Mouse (Mus musculus) forebrain, embryonic 11.5 days (tissue): ENCODE results near the gene Cend1. TPM values are rescaled to one million over a fixed set of nuclear protein-coding genes. Genes with fewer than 3 reads are reported as not detected.

Source experiments
- ATAC-seq: fragments of 200-750 bp; cut with Nextera tagmentation; replicated peaks from 2 replicates; pipeline ENCODE4 v1.8.0; 2017; ENCODE audit warnings: moderate TSS enrichment; ENCODE audit not compliant: low FRiP score
- DNase-seq: peaks from one replicate; pipeline ENCODE4 v3.0.0-alpha.2; 2017; ENCODE audit warnings: low spot score
- H3K27ac ChIP-seq: fragments of 300-500 bp; sonication (generic); 2 replicates; pipeline ENCODE4 v1.5.1; 2014; ENCODE audit warnings: low read depth, low read length
- H3K27me3 ChIP-seq: fragments of 300-500 bp; sonication (generic); 2 replicates; pipeline ENCODE4 v1.6.1; 2014; ENCODE audit warnings: mild to moderate bottlenecking, low read length, mixed read lengths; ENCODE audit not compliant: control insufficient read depth, insufficient read depth
- H3K36me3 ChIP-seq: fragments of 300-500 bp; sonication (generic); 2 replicates; pipeline ENCODE4 v1.6.1; 2014; ENCODE audit warnings: mild to moderate bottlenecking, low read length, moderate library complexity, mixed read lengths; ENCODE audit not compliant: control insufficient read depth, insufficient read depth
- H3K4me1 ChIP-seq: fragments of 300-500 bp; sonication (generic); replicated peaks from 2 replicates; pipeline ENCODE4 v1.6.1; 2014; ENCODE audit warnings: low read length, mixed read lengths; ENCODE audit not compliant: control insufficient read depth, insufficient read depth
- H3K4me2 ChIP-seq: fragments of 300-500 bp; sonication (generic); 2 replicates; pipeline ENCODE4 v1.6.1; 2014; ENCODE audit warnings: low read depth, mild to moderate bottlenecking, low read length, moderate library complexity, mixed read lengths; ENCODE audit not compliant: severe bottlenecking
- H3K4me3 ChIP-seq: fragments of 300-500 bp; sonication (generic); 2 replicates; pipeline ENCODE4 v1.5.1; 2014; ENCODE audit warnings: low read depth, low read length
- H3K9ac ChIP-seq: fragments of 300-500 bp; sonication (generic); 2 replicates; pipeline ENCODE4 v1.6.1; 2014; ENCODE audit warnings: low read length
- H3K9me3 ChIP-seq: fragments of 300-500 bp; sonication (generic); 2 replicates; pipeline ENCODE4 v1.6.1; 2016; ENCODE audit warnings: low read length, mixed read lengths; ENCODE audit not compliant: control insufficient read depth
- WGBS: fragments of 180-500 bp; shearing (Covaris S2); extraction: QIAGEN DNeasy Blood & Tissue Kit; methylation state at CpG from one replicate; pipeline ENCODE4 v1.1.7; 2014; 5-methylcytosine and 5-hydroxymethylcytosine counted together
- polyA plus RNA-seq: library from polyadenylated mRNA; unstranded; fragments of >200 nt; fragmentation: Nextera tagmentation; extraction: Ambion mirVana; gene quantifications from 2 replicates; pipeline ENCODE4 v1.2.1, GENCODE M21; 2014

The Cend1 gene
- polyA plus RNA-seq, 1 experiment from 2014 or later: 4.1 TPM

DNA sequence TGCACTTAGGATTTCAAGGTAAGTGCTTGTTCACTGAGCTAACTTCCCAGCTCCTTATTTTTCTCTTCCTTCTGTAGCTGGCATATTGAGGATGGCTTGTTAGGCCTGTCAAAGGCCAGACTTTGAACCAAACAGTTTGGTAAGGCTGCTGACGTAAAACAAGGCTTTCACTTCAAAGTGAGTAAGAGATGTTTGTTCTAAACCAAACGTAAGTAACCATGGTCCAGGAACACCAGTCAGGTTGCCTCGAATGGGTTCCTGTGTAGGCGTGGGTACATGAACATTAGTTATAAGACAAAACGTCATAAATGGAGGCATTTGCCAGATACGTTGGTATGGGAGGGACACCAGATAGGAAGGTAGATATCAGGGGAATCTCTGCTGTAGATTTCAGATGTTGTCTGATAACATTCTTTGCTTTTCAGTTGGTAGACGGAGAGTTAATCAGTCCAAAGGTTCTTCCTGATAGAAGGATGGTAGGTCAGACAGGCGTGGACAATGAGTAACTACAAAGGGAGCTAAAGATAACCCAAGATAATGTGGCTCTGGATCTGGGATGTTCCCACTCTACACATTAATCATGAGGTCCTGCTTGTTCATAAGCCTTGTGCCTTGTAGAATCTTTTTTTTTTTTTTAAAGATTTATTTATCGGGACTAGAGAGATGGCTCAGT, 9.1 kb downstream of the Cend1 start:
- Histone ChIP-seq H3K4me2 (no peak overlapping the region), H3K9me3 (no peaks in the 10 kb centered on the region), H3K36me3 (no peaks in the 10 kb centered on the region), H3K4me3 (no peak overlapping the region), H3K27me3 (no peaks in the 10 kb centered on the region), H3K4me1 (no peaks in the 10 kb centered on the region), H3K9ac (no peak overlapping the region), H3K27ac (no peak overlapping the region)
- DNase-seq (no peak), ATAC-seq (no peak)
- WGBS: 87% methylated on average over 9 of the region's 9 CpGs

GRCm38 (mm10) chr7:141418970-141419369, 10.3 kb downstream of the Cend1 start:
- DNase-seq (no peak), ATAC-seq (no peak)
- Histone ChIP-seq H3K9me3 (no peaks in the 10 kb centered on the region), H3K4me1 (no peaks in the 10 kb centered on the region), H3K9ac (no peak overlapping the region), H3K4me3 (no peak overlapping the region), H3K36me3 (no peaks in the 10 kb centered on the region), H3K27ac (no peak overlapping the region), H3K27me3 (no peaks in the 10 kb centered on the region), H3K4me2 (no peak overlapping the region)
- 78% methylated on average over 7 of the region's 7 CpGs for WGBS

DNA sequence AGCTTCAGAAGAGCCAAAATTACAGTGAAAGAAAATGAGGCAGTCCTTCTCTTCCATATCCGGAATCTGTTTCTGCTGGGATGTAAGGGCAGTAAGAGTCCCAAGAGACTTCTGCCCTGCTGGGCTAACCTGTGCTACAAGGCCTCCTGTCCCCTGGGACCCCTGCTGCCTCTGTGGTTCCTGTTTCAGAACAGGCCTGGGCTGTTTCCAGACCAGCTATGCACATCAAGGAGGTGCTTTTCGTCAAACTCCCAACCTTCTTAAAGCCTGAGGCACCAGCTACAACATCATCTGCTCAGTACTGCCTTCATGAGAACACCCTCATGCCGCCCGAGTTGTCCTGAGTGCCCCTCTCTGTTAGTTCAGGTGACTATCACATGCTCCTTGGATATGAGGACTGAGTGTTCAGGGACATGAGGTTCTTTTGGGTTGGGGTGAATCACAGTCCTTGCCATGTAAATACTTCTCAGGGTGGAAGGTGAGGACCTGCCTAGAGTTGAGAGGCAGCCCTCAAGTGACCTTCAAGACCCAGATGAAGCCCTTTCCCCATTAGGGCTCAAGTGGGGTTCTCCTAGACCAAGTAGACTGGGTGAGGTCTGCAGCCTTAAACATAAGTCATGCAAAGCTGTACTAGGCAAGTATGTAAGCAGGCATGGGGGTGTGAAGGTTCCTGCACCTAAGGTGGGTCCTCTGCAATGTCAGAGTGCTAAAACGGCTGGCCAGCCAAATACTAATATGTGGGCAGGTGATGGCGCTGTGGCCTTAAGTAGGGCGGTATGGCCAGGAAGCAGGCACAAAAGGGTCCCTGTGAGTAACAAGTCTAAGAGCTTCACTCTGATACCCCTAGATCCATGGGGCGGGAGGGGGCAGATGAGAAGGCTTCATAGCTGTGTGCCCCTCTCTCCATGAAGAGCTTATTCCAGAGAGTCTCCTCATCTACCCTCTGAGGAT, 11.3 kb downstream of the Cend1 start:
- peak; percentile 32 for DNase-seq
- Histone ChIP-seq H3K27me3 (no peaks in the 10 kb centered on the region), H3K4me2 (no peak overlapping the region), H3K4me3 (no peak overlapping the region), H3K4me1 (0 out of 2 replicates have a peak, but pooled peaks cover 3% of the 10 kb centered on the region), H3K27ac (no peak overlapping the region), H3K9me3 (no peaks in the 10 kb centered on the region), H3K9ac (no peak overlapping the region), H3K36me3 (no peaks in the 10 kb centered on the region)
- ATAC-seq: no peak
- WGBS: 71% methylated on average over 8 of the region's 8 CpGs

GRCm38 (mm10) chr7:141416144-141416841, 13.0 kb downstream of the Cend1 start:
- no peak overlapping the region for H3K27ac ChIP-seq
- H3K4me2 ChIP-seq: no peak overlapping the region
- H3K9ac ChIP-seq: no peak overlapping the region
- H3K27me3 ChIP-seq: no peaks in the 10 kb centered on the region
- 79% methylated on average over 6 of the region's 6 CpGs for WGBS
- no peak for ATAC-seq
- no peaks in the 10 kb centered on the region for H3K9me3 ChIP-seq
- H3K4me3 ChIP-seq: no peak overlapping the region
- no peaks in the 10 kb centered on the region for H3K36me3 ChIP-seq
- DNase-seq: peak; percentile 28
- H3K4me1 ChIP-seq: 0 out of 2 replicates have a peak, but pooled peaks cover 3% of the 10 kb centered on the region

GRCm38 (mm10) chr7:141413809-141414584, 15.3 kb downstream of the Cend1 start, which contains the start of gene Gatd1:
TSS of gene Gatd1 (minus strand) at chr7:141414136.
- 0 out of 2 replicates have a peak, but pooled peaks cover 3% of the 10 kb centered on the region for H3K4me1 ChIP-seq
- peak; percentile 100 for DNase-seq
- peak within 1 kb of the TSS; percentile 83 for H3K9ac ChIP-seq
- peak within 1 kb of the TSS; percentile 59; the same call in 1 of the 2 replicates for H3K27ac ChIP-seq
- H3K9me3 ChIP-seq: no peaks in the 10 kb centered on the region
- under 1% methylated on average over 56 of the region's 56 CpGs for WGBS
- no peaks in the 10 kb centered on the region for H3K27me3 ChIP-seq
- H3K4me2 ChIP-seq: peak within 1 kb of the TSS; percentile 90
- H3K4me3 ChIP-seq: peak within 1 kb of the TSS; percentile 70
- peak; percentile 90 for ATAC-seq
- no peaks in the 10 kb centered on the region for H3K36me3 ChIP-seq

DNA sequence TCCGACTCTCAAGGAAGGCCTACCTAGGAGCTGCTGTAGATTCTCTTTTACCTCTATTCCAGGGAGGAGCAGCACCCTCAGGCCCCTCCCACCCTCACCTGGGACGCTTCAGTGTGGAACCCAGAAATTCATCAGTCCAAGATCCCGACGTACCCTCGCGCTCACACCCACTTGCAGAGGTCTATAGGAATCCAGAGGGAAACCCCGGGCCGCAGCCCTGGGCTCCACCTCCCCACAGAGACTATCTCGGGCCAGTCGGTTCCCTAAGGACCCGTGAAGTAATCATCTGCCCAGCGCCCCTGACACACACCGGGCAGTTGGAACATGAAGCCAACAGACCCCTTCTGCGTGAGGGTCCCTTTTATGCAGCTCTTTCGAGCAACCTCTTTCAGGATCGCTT, 16.0 kb downstream of the Cend1 start:
- Histone ChIP-seq H3K27me3 (no peaks in the 10 kb centered on the region), H3K4me1 (0 out of 2 replicates have a peak, but pooled peaks cover 3% of the 10 kb centered on the region), H3K9me3 (no peaks in the 10 kb centered on the region), H3K4me2 (peak overlapping the region; percentile 90), H3K27ac (peak overlapping the region; percentile 59; the same call in 1 of the 2 replicates), H3K4me3 (peak overlapping the region; percentile 70), H3K36me3 (no peaks in the 10 kb centered on the region), H3K9ac (peak overlapping the region; percentile 83)
- peak; percentile 61 for DNase-seq
- no peak for ATAC-seq
- WGBS: 4% methylated on average over 16 of the region's 16 CpGs

DNA sequence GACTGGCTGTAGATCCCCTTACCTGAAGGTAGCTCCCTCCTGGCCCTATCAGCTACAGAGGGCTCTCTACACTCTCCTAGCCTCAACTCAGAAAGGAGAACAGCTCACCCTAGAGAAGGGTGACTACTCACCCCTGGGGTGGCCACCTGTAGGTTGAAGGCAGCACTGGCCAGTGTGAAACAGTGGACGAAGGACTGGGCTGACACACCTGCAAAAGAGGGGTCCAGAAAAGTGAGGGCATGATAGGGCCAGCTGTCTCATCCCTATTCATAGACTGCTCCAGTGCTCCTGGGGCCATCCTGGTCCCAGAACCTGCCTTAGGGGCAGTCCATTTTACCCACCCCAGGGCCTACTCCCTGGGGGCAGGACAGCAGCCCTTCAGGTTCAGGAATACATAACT, 17.6 kb downstream of the Cend1 start:
- Histone ChIP-seq H3K4me2 (no peak overlapping the region), H3K4me1 (0 out of 2 replicates have a peak, but pooled peaks cover 3% of the 10 kb centered on the region), H3K27me3 (no peaks in the 10 kb centered on the region), H3K27ac (no peak overlapping the region), H3K9ac (no peak overlapping the region), H3K9me3 (no peaks in the 10 kb centered on the region), H3K36me3 (peaks cover 3% of the 10 kb centered on the region; the same call in 1 of the 2 replicates), H3K4me3 (no peak overlapping the region)
- WGBS: 70% methylated on average over 1 of the region's 1 CpGs
- DNase-seq (peak; percentile 40), ATAC-seq (no peak)
